Mouse (Mus musculus) R1 (cell line): ENCODE results near the gene Abhd4.

Experiments used
- DNase-seq: peaks from one replicate; pipeline ENCODE4 v3.0.0-alpha.2; 2018; ENCODE audit warnings: low read depth, low spot score

The Abhd4 gene

DNA sequence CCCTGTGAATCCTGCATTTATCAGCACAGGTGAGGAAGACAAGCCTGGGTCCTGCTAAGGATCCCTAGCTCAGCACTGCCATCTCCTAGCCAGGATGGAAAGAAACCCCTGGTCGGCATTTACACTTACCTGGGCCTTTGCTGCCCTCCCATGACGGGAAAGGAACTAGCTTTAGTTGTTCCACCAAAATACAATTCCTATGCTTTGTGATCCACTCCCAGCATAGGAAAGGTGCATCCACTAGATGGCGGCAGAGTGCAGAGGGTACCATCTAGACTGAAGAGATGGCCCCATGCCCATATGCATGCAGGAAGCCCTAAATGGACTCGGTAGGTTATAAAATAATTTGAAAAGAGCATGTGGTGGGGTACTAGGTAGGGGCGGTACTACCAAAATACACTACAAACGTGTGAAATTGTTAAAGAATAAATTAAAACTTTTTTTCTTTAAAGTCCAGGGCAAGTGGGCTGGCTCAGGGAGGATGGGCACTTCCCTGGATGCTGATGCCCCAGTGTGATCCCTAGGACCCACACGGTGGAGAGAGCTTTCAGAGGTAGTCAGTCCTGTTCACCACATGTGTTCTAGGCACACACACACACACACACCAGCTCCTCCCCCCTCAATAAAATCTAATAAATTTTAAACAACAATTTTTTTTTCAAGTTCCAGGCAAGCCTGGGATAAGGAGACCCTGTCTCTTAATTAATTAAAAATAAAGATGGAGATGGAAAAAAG lies 14.8 kb upstream of the Abhd4 start:
- DNase-seq, result peak; percentile 79

DNA sequence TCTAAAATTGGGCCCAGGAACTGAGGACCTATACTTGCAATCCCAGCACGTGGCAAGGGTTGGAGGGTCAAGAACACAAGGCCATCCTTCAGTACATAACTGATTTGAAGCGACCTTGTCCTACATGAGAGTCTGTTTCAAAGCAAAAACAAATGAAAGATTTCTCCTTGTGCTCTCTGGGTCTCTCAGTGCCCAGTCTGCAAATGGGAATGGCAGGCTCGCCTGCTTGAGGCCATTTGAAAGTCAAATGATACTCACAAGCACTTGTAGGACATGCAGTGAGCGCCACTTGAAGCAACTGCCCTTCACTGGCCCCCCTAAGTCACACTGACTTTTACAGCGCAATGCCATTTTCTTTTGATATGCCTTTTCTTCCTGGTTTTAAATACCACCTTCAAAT lies 13.4 kb upstream of the Abhd4 start:
- DNase-seq, result no peak

DNA sequence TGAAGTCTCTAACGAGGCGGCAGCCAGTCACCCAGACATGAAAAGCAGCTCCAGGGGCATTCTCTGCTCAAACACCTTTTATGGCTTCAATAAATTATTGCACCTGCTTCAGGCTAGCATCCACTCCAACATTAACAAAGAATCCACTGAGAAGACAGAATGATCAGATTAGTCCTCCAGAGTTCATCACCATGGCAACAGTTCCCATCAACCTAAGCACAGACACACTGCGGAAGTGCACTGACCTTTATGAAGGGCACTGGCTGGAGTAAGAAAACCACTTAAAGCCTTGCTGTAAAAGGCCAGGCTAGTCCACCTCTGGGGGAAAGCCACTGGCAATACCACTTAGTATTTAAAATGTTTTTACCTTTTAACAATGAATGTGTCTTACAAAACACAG lies 9.8 kb upstream of the Abhd4 start:
- DNase-seq, result peak; percentile 76

DNA sequence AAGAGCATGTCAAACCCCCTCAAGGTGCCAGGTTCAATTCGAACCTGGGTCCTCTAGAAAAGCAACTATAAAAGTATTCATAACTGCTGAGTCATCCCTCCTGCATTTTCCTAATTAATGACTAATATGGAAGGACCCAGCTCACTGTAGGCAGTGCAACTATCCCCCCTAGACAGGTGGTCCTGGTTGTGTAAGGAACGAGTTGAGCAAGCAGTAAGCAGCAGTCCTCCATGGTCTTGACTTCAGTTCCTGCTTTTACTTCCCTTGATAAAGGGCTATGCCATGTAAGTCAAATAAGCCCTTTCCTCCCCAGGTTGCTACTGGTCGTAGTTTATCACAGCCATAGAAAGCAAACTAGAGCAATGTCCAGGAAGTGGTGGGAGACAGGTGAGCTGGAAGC lies 7.8 kb upstream of the Abhd4 start:
- DNase-seq, result no peak

DNA sequence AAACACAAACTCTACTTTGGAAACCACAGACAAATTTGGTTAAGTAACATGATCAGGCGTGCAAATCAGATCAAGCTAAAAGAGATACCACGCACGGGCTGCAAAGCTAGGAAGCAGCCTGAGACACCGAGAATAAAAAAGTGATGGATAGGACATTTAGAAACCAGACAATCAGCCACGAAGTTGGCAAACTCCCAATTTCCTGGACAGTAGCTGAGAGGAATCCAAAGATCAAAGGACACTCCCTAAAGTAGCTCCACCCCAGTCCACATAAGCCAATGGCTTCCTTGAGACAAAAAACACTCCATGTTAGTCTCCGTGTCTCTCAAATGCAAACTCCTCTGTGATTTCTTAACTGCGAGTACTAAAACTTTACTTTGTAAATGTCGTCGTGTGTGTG lies 4.7 kb upstream of the Abhd4 start:
- peak; percentile 70 for DNase-seq

DNA sequence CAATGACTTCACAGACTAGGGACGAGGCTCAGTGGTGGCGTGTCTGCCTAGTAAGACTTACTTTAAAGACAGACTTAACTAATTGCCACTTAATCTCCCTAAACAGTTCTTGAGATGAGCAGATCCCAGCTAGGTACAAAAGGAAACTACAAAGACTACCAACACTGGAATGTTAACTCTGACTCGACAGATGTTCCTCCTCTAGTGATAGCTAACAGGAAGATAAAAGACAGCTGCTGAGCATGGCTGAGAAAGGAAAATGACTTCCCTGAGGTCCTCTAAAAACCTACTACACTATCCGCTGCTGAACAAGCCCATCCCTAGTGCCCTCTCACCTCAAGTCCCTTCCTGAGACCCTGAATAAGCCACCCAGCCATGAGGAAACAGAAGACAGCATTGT lies 3.9 kb upstream of the Abhd4 start:
- no peak for DNase-seq

DNA sequence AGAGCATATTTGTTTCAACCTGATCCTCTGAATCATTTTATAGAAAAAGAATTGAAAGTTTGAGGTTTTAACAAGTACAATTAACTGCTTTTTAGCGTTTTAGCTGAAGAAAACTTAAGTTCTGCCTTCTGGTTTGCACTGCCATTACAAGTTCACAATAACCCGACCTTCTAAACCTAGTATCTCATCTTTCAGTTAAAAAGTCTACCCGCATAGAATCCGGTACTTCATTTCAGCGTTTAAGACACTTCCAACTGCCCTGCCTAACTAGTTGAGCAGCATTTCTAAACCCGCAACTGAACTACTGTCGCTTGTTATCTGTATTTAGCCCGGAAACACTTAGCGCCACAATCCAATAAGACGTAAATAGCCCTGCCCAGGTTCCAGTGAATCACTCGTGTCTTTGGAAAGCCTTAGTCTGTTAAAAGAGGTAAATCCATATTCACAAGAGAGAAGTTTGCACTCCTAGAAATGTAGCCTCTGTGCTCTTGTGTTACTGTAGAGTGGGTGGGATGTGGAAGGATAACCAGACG lies 748 bp downstream of the Abhd4 start:
- no peak for DNase-seq

DNA sequence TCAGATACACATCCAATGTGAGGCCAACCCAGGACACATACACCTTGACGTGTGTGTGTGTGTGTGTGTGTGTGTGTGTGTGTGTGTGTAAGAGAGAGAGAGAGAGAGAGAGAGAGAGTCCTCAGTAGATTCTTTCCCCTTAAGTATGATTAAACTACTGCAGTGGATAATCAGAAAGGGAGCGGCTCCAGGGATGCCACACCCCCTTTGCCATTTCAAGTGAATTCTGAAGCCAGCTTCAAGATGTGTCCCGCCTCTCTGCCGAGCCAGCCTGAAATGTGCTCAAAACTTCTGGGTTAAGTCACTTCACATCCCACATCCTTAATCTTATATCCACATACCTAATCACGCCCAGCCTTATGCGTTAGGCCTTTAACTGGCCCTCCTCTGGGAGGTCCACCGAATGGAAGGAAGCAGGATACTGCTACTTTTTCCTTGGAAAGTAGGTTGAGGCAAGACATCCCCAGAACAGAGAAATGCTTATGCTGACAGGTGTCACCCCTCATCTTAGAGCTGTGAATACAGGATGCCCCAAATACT lies 4.2 kb downstream of the Abhd4 start:
- DNase-seq, result no peak

DNA sequence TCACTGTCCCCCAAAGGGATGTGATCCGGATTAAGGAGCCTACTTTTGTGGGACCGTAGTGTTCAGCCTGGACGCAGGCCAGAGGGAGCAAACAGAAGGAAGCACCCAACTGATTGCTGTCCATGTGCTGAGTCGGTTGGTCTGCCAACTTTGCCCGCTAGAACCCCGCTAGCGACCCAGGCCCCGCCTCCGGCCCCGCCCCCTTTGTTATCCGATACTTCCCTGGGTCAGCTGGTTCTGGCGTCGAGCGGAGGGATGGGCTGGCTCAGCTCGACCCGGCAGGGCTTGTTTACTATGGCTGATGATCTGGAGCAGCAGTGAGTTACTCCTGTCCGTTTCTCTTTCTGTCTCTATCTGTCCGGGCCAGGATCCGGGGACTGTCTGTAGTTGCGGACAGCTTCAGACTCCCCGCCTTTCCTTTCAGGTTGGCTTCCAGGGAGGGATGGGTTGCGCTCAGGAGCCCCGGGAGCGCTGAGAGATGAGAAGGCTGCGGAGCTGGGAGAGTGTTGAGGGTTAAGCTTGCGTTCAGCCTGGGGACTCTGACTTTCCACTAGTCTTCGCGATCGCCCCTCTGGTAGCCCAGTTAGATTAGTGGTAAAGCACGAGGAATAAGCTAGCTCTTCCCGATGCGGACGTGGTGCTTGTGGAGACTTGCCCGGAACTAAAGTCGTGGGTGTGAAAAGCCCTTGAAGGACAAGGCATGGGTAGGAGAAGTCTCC lies 5.2 kb downstream of the Abhd4 start:
- DNase-seq, result peak; percentile 95

DNA sequence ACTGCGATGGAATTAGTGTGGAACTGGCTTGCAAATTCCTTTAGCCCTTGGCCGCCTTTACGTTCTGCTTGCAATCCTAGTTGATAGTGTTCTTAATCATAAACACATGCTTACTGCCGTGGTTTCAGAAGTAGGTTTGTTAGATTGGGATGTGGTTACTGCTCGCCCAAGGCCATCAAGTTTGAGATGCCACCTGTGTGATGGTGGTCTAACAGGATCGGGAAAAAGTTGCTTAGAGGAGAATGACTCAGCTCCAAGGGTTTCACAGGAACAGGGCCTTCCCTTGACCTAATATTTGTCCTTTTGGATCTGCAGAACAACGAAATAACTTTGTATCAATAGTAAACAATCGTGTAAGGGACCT lies 5.7 kb downstream of the Abhd4 start:
- DNase-seq, result no peak

DNA sequence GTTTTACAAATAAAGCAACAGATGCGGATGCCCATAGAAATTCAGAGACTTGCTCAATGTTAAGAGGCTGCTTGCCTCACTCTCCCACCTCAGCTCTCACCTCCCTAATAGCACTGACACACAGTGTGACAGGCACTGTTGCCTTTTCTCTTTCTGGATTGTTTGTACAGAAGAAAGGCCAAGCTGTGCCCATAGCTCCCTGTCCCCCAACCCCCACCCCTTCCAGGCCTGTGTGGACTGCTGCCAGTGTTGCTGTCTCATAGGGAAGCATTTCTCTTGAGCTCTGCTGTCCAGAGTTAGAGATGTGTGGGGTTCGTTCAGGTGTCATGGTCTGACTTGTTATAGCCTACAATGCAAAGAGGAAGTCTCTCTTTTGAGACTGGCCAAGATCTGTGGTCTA lies 6.2 kb downstream of the Abhd4 start:
- DNase-seq, result no peak

DNA sequence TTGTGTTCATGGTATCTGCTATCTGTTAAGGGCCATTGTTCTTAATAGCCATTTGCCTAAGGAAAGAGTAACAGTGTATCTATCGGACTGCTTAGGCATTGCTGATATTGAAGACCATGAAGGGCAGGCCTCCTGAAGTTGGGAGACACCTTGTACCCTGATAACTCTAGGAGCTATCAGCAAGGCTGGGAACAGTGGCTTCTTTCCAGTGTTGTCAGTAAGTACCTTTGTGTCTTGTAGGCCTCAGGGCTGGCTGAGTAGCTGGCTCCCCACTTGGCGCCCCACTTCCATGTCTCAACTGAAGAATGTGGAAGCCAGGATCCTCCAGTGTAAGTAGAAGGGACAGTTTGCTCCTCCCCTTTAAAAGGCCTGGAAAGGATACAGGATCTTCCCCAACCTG lies 7.4 kb downstream of the Abhd4 start:
- no peak for DNase-seq

DNA sequence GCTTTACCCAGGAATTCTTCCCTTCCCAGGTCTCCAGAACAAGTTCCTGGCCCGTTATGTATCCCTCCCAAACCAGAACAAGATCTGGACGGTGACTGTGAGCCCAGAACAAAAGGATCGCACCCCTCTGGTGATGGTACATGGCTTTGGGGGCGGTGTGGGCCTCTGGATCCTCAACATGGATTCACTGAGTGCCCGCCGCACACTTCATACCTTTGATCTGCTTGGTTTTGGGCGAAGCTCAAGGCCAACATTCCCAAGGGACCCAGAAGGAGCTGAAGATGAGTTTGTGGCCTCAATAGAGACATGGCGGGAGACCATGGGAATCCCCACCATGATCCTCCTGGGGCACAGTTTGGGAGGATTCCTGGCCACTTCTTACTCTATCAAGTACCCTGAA lies 8.6 kb downstream of the Abhd4 start:
- no peak for DNase-seq

DNA sequence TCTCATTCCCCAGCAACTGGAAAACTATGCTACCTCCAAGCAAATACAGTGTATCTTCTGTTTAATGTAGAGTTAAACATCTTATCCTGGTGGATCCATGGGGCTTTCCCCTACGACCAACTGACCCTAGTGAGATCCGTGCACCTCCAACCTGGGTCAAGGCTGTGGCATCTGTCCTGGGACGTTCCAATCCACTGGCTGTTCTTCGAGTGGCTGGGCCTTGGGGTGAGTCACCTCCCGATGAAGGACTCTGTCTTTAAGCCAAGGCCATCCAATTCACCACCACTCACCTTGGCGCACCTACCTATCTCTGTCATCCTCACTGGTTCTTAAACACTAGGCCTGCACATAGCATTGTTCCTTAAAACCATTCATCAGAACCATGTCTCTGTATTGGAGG lies 9.1 kb downstream of the Abhd4 start:
- DNase-seq, result no peak

DNA sequence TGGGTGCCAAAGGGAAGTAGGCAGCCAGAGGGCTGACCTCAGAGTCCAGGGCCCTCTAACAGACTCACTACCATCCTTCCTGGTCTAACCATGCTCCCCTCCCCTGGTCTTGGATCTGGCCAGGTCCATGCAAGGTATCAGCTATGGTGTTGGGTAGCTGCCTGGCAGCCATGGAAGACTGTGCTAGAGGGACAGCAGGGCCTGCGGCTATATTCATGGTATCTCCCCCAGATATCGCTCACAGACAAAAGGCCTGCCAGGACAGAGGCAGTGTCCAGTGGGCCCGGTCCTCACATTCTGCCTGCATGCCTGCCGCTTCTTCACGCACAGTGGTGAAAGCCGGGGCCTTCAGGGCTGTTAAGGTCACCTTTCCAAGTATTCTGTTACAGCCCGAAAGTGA lies 10.2 kb downstream of the Abhd4 start:
- DNase-seq, result no peak

DNA sequence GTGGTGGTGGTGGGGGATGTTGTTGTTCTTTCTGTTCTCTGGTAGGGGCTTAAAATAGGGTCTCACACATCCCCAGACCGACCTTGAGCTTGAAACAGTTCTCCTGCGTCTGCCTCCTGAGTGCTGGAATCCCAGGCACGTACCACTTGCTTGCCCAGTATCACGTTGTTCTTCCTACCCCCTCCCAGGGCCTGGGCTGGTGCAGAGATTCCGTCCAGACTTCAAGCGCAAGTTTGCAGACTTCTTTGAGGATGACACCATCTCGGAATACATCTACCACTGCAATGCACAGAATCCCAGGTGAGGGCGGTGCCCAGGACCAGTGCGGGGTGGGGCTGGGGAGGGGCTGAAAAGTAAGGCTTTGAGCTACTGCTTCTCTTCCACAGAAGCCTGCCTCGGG lies 11.1 kb downstream of the Abhd4 start:
- no peak for DNase-seq

DNA sequence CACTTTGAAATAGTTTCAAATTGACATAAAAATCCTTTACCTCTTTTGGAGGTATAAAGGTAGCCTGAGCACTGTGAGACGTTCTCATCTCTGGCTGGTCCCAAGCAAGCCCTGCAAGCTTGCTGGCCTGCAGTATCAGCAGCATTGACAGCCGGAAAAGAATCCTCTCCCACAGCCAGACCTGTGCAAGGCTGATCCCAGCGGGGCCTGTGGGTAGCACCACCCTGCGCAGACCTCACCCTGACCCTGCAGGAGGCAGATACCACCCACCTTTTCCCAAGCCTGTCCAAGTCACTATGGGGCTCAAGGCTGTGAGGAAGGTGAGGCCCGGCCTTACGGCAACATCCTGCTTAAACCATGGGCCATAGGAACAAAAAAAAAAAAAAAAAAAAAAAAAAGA lies 12.0 kb downstream of the Abhd4 start:
- no peak for DNase-seq

DNA sequence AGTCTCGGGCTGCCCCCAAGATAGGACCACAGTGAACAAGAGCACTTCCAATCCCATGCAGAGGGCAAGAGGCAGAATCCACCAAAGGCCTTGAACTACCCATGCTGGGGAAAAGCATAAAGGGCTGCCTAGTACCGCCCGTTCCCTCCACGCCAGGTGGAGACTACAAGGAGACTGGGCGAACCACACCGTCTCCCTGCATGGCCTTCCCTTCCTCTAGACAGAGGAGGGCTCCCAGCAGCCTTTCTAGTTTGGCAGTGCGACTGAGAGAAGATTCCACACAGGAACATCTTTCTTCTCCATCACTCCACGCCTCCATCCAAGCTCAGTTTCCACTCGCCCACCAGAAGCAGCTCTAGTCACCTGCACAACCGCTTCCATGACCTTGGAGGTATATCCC lies 14.0 kb downstream of the Abhd4 start:
- DNase-seq, result no peak

DNA sequence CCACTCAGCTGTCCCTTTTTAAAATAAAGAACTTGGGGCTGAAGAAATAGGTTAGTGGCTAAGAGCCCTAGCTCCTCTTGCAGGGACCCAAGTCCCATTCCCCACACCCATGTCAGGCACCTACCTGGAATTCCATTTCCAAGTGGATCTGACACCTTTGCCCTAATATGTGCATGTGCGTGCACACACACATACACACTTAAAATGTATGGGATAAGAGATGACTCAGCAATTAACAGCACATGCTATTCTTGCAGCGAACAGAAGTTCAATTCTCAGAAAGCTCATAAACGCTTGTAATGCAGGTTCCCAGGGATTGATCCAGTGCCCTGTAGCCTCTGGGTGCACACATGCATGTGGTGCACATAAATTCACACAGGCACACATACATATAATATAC lies 15.6 kb downstream of the Abhd4 start:
- DNase-seq, result no peak

DNA sequence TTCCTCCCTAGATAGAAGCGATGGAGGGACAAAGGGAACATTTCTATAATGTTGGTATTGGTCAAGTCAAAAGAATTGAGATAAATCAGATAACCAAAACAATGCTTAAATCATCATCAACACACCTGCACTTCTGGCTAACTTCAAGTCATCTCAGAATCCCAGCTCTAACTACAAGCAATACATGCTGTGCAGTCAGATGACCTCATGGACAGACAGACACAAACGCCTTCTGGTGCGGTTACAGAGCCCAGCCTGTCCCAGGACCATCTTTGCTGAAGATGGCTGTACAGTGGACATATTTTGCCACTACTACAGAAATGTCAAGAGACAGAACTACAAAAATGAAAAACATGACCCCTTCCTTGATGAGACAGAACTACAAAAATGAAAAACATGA lies 16.4 kb downstream of the Abhd4 start:
- no peak for DNase-seq

DNA sequence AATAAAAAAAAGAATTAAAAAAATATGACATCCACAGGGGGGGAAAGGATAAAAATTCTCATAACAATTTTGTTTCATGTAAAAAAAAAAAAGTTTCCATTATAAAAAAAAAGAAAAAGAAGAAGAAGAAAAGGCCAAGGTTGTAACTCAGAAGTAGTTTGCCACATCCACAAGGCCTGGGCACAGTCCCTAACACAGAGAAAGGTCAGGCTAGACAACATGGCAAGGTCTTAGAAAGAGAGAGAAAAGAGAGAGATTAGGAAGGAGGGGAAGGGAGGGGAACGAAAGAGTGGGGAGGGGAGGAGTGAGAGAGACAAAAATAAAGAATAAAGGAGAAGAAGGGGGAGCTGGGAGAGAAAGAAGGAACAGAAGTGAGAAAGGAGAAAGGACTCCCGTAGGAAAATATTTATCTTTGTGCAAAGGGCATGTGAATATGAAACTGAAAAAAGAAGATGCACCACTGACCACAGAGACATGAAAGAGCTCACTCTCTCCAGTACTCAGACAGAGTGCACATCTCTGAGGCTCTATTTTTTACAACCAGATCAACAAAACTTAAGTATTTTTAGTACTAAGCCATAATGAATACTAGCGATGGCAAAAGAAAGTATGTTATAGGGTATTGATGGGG lies 18.1 kb downstream of the Abhd4 start:
- no peak for DNase-seq

DNA sequence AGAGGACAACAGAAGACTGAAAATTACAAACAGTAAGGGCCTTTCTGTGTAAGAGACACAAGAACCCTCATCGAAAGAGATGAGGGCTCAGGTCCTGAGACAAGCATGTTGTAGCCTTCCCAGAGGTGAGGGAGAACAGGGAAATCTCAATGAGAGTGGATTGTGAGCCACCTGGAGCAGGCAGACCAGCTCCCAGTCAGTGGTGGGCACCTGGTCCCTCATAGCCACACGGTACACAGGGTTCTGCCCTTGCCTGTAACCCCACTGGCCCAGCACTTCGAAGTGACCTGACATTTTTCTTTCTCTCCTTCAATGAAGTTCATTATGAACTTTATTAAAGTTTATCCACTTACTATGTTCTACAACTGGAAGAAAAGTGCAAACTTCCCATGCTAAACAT lies 18.7 kb downstream of the Abhd4 start:
- DNase-seq, result no peak

DNA sequence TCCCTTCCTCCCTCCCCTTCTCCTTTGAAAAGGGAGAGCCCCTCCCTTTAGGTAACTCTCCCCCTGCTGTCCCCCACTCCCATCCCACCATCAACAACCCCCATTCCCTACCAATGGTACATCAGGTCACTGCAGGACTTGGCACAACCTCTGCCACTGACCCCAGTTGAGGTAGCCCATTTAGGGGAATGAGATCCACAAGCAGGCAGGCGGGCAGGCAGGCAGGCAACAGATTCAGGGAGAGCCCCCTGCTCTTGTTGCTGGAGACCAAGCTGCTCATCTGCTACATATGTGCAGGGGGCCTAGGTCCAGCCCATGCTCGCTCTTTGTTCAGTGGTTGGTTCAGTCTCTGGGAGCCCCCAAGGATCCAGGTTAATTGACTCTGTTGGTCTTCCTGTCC lies 22.5 kb downstream of the Abhd4 start:
- DNase-seq, result no peak
